Mouse (Mus musculus) left cerebral cortex, adult 9 months (tissue): ENCODE measurements at regions not wholly inside any gene's neighbourhood (a gene's known extent, or its start where the extent isn't known, plus 50 kb on each side); places are given as distances from the start of the nearest gene placed in this dataset.

ENCODE experiments used
- DNase-seq, 2 experiments: peaks; one replicate each; pipeline ENCODE4 v3.0.0; 2022; ENCODE audit warnings: low spot score in 2 of 2

GRCm38 (mm10) chr1:77028216-77028615 lies 486.7 kb downstream of the Epha4 start:
- DNase-seq = no peak

- no peak for DNase-seq
Observed at GRCm38 (mm10) chr1:77029091-77029490, 485.8 kb downstream of the Epha4 start.

GRCm38 (mm10) chr1:77043749-77044564 lies 470.9 kb downstream of the Epha4 start:
- peak in 1 of 2 experiments; percentile 2 for DNase-seq

- DNase-seq = no peak
Observed at GRCm38 (mm10) chr1:77048720-77049406, 466.0 kb downstream of the Epha4 start.

GRCm38 (mm10) chr1:77051239-77051638 lies 463.6 kb downstream of the Epha4 start:
- DNase-seq = no peak

GRCm38 (mm10) chr1:77053837-77054540 lies 460.9 kb downstream of the Epha4 start:
- no peak for DNase-seq

GRCm38 (mm10) chr1:77062468-77062867 lies 452.4 kb downstream of the Epha4 start:
- no peak for DNase-seq

GRCm38 (mm10) chr1:77073071-77073470 lies 441.8 kb downstream of the Epha4 start:
- no peak for DNase-seq

- peak in 1 of 2 experiments; percentile 24 for DNase-seq
Observed at GRCm38 (mm10) chr1:77074926-77075885, 439.7 kb downstream of the Epha4 start.

GRCm38 (mm10) chr1:77080767-77081166 lies 434.1 kb downstream of the Epha4 start:
- DNase-seq = no peak

GRCm38 (mm10) chr1:77081660-77082059 lies 433.2 kb downstream of the Epha4 start:
- DNase-seq = no peak

GRCm38 (mm10) chr1:77082410-77082809 lies 432.5 kb downstream of the Epha4 start:
- DNase-seq = no peak

- DNase-seq = no peak
Observed at GRCm38 (mm10) chr1:77093551-77093950, 421.3 kb downstream of the Epha4 start.

GRCm38 (mm10) chr1:77101726-77102272 lies 413.1 kb downstream of the Epha4 start:
- DNase-seq = no peak

- DNase-seq = no peak
Observed at GRCm38 (mm10) chr1:77102421-77103133, 412.3 kb downstream of the Epha4 start.

GRCm38 (mm10) chr1:77109861-77110785 lies 404.8 kb downstream of the Epha4 start:
- peak; percentile 22 to 32 for DNase-seq

- no peak for DNase-seq
Observed at GRCm38 (mm10) chr1:77128411-77128810, 386.5 kb downstream of the Epha4 start.

- DNase-seq = no peak
Observed at GRCm38 (mm10) chr1:77137663-77138062, 377.2 kb downstream of the Epha4 start.

- DNase-seq = no peak
Observed at GRCm38 (mm10) chr1:77140906-77141305, 374.0 kb downstream of the Epha4 start.
